Mouse (Mus musculus): ENCODE data around the gene Polr3h.
"Not testable (repeated sequence)": the region's sequence is repeated elsewhere in the genome, so short reads cannot be mapped to it uniquely, and the experiment has no call there.

Gene Polr3h

GRCm38 (mm10) chr15:81917621-81918463, 8.2 kb downstream of the Polr3h start:
- peak; percentile 53 for DNase-seq (ENCODE audit: extremely low spot score)

GRCm38 (mm10) chr15:81917201-81917600, 8.8 kb downstream of the Polr3h start:
- no peak for DNase-seq (ENCODE audit: extremely low spot score)

GRCm38 (mm10) chr15:81915663-81916062, 10.4 kb downstream of the Polr3h start:
- DNase-seq (ENCODE audit: extremely low spot score): no peak

GRCm38 (mm10) chr15:81914668-81915067, 11.4 kb downstream of the Polr3h start:
- no peak for DNase-seq (ENCODE audit: extremely low spot score)

DNA sequence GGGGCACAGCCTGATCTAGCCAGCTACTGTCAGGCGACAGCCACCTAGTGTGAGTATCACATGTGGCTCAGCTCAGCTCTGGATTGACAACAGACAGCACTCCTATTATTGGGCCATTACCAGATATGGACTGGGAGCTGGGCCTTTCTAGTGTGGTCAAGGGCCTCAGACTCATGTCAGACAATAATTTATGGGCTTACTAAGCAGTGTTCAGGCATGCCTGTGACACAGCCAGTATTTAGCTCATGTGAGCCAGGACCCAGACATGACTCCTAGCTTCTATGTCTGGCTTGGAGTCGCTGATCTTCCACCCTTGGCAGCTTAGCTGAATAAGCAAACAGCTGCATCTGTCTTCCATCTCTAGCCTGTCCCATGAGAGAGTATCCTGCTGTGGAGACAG, 13.5 kb downstream of the Polr3h start:
- no peak for DNase-seq (ENCODE audit: extremely low spot score)

GRCm38 (mm10) chr15:81908767-81909166, 17.3 kb downstream of the Polr3h start:
- DNase-seq (ENCODE audit: extremely low spot score): not testable (repeated sequence)

- DNase-seq (ENCODE audit: extremely low spot score): no peak
Measured at GRCm38 (mm10) chr15:81907953-81908352, 18.1 kb downstream of the Polr3h start.

DNA sequence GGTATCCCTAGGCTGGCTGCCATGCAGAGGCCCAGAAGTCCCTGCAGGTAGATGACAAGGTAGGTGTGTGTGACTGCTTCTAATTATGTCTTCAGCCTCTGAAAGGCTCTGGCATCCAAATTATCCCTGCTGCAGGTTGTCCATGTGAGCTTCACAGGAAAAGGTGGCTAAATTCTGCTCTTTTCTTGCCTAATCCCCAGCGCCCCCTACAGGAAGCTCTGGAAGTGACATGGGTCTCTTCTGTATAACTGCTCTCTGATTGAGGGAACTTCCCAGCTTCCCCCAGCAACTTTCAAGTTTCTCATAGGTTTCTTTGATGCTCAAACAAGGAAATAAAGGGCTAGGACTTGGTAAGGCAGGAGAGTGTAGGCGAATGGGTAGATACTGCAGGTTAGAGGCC, 21.1 kb downstream of the Polr3h start:
- peak; percentile 61 for DNase-seq (ENCODE audit: extremely low spot score)

DNA sequence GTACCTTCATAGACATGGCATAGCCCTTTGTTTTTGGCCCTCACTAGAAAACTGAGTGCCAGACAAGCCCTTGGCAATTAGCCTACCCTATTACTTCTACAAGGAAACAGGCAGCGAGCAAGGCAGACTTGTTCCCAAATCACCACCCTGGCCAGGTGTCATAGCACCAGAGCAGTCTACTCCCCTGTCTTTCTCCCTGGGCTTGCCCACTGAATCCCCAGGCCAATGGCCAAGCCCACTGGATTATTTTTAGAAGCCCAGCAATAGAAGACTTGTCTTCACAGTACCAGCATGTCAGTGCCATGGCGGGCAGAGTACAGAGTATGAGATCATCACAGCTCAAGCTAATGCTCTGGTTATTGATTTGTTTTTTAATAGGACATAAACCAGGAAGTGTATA, 27.3 kb downstream of the Polr3h start:
- no peak for DNase-seq (ENCODE audit: extremely low spot score)

DNA sequence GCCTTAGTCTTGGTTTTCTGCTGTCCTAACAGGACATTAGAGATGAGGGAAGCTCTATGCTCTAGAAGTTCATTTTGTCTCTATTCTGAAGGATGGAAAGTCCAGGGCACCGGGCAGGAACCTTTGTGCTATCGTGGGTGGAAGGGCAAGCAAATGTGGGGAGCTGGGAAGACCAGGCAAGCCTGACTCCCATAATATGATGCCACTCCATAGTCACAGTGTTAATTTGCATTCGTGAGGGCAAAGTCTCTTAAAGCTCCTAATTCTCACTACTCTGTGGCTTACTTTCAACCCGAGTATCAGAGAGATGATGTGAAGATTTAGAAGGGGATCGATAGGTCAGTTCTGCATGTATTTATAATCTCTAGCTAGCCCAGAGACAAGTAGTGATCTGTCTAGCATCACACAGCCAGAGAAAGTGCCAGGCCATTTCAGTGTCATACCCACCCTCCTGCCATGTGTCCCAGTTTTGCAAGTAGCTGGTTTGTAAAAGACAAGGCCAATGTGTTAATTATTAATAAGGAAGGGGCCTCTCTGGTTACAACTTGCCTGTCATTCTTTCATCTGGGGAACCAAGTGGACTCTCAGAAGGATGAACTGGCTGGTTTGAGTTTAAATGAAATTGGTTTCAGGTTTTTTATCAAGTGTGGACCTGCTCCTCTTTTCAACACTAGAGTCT, 28.3 kb downstream of the Polr3h start:
- no peak for DNase-seq (ENCODE audit: extremely low spot score)

DNA sequence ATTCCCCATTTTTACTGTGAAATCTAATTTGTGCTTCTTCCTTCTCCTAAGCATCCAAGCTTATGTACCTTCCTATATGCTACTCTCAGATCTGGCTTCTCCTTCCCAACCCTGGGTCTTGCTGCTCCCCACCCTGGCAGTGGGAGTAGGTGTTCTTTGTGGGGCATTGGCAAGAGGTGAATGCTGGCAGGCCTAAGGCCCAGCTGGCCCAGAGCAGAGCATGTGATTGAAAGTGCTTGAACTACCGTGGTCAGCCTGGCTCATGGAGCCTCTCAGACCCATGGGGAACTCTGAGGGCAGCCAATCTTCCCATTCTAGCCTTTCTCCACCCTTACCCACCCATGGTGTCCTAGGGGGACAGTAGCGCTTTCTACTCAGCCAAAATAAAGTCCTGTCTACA, 29.6 kb downstream of the Polr3h start:
- DNase-seq (ENCODE audit: extremely low spot score): no peak

DNA sequence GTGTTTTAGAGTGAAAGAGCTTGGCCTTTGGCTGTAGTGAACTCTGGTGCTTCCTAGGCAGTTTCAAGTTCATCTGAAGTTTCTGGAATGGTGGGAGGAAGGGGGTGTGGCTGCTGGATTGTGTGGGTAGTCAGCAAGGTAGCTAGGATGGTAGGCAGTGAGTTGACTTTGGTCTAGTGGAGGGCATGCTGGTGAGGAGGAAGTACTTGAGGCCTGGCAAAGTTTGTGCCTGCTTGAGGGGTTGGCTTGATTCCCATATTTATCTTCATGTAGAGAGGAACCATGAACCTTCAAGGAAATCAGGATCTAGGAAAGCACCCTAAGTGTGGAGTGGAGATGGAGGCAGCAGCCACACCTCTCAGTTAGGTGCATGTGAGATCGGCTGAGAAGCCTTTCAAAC, 32.0 kb downstream of the Polr3h start:
- no peak for DNase-seq (ENCODE audit: extremely low spot score)

- no peak for DNase-seq (ENCODE audit: extremely low spot score)
Measured at GRCm38 (mm10) chr15:81891822-81892580, 34.0 kb downstream of the Polr3h start.

DNA sequence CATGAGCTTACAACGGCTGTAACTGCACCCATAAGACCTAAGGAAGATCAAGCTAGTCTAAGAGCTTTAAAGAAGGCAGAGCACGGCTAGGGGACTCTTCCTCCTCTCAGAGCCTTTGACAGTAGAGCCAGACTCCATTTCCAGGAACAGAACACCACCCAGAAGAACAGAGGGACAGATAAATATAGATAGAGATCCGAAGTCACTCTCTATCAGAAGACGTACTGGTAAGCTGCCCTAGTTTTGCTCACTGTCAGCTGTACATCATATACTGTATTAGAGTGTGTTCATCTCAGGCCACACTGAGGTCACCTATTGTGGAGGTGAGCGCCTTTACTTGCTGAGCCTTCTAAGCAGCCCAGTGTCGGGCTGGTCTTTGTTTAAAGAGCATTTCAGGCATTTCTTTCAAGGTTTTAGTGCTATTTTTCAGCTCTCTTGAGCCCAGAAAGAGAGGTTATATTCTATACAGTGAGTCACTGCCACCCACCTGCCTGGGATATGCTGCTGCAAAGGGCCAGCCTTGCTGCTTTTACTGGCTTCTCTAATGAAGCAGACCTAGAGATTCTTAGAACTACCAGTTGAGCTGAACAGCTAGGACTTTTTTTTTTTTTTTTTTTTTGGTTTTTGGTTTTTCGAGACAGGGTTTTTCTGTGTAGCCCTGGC, 34.8 kb downstream of the Polr3h start:
- no peak for DNase-seq (ENCODE audit: extremely low spot score)

DNA sequence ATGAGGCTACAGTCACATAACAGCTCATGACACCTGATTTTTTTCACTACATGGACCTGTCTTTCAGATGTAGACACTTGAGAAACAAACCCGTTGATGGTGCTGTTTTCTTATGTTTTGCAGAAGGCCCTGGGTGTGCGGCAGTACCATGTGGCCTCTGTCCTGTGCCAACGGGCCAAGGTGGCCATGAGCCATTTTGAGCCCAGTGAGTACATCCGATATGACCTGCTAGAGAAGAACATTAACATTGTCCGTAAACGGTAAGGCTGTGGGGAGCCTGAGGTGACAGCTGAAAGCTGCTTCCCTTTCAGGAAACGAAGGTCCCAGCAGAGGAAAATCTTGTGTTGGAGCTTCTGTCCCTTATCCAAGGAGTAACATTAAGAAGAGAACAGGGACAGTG, 36.9 kb downstream of the Polr3h start:
- DNase-seq (ENCODE audit: extremely low spot score): no peak

DNA sequence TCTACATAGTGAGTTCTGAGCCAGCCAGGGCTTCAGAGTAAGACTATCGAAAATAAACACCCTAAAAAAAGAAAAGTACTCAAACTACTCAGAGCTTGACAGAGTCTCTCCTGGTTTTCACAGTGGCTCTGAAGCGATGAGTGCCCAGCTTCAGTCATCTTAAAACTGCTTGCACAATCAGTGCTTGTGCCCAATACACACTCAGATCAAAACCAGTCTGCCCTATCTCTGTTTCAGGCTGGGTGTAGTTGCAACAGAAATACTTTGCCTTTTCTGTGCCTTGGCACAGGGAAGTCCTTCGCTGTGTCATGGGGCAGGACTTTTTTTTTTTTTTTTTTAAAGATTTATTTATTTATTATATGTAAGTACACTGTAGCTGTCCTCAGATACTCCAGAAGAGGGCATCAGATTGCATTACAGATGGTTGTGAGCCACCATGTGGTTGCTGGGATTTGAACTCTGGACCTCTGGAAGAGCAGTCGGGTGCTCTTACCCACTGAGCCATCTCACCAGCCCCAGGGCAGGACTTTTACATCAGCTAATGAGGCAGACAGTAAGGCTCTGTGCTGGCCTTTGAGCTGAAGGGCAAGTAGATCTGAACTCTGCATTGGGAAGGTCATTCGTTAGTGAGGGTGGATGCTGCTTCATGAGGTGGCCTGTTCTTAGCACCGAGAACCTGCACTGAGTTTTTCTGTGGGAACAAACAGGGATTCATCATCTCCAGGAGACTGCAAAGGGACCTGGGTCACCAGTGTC, 39.1 kb downstream of the Polr3h start:
- no peak for DNase-seq (ENCODE audit: extremely low spot score)

DNA sequence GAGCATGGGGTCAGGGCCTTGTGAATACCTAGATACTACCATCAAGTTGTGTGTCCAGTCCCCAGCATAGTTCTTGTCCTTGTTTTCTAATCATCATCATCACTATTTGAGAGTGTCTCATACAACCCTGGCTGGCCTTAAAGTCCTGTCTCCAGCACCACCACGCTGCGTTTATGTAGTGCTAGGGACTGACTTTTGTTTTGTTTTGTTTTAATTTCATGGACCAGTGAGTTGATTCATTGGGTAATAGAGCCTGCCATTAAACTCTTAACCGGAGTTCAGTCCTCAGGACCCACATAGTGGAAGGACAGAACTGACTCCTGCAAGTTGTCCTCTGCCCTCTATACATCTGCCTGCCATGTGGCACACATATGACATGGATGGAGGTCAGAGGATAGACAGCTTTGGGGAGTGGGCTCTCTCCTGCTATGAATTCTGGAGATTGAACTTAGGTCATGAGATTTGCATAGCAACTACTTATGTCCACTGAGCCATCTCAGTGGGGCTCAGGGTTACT, 40.6 kb downstream of the Polr3h start:
- no peak for DNase-seq (ENCODE audit: extremely low spot score)

- DNase-seq (ENCODE audit: extremely low spot score): no peak
Measured at GRCm38 (mm10) chr15:81882348-81882747, 43.7 kb downstream of the Polr3h start.

DNA sequence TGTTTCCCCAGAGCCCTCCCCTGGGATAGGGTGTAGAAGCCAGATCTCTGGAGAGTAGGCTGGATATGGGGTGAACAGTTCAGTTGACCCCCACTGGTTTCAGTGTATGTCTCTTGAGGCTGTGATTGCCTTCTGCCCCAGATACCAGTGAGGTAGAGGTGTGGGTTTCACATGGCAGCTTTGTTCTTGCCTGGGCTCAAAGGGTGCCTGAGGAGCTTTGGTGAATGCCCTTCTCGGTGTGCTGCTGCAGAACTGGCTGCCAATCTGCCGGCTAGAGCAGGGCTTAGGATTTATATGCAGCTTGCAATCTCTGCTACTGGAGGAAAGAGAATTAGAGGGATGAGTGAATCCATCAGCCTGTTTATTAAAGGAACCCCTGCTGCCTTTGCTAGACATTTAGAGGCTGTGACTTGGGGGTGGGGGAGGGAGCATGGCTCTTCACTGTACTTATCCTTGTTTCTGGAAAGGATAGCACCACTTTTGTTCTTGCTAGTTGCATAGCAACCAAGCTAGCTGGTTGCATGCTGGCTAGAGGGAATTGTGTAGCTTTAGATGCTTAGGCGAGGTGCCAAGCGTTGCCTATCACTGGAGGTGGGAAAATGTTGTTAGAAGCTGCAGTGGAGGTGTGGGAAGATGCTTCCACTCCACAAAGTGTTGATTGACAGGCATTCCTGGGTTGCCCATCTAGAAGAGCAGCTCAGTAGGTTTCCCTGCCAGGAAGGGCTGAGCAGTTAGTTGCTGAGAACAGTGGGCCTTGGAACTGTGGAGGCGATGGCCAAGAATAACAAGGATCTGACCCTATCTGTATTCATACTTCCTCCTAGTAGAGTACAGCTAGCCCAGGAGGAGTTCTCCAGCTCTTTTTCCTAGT, 46.3 kb downstream of the Polr3h start:
- no peak for DNase-seq (ENCODE audit: extremely low spot score)
